ENCODE assay signal across 9 mouse cellular contexts in genomic region chr13:49466393-49467075, GRCm38 (mm10). TPM values are rescaled to one million over a fixed set of nuclear protein-coding genes. Genes with fewer than 3 reads are reported as not detected.
DNase-seq lines count a peak whose midpoint lies in the region; ATAC-seq and TF ChIP-seq lines count a peak whose summit lies in the region.
"Had no signal": no experiment of that assay in that cellular context is flagged by ENCODE, and none has a peak within 500 bp of the region (broad histone marks: within the 10 kb centered on the region; RNA-seq: fewer than 3 reads in every experiment).

No protein-coding gene starts in this region.

- no peak overlapping the region for H3K9ac ChIP-seq in hindbrain, embryonic 11.5 days (ENCODE audit: low read depth, low read length)
- H3K9ac ChIP-seq in hindbrain, embryonic 14.5 days: no peak overlapping the region
- no peak overlapping the region for H3K9ac ChIP-seq in heart, embryonic 12.5 days
- H3K9ac ChIP-seq in limb, embryonic 14.5 days (ENCODE audit: low read depth, low read length, severe bottlenecking): no peak overlapping the region

- no peak overlapping the region for H3K4me2 ChIP-seq in hindbrain, embryonic 11.5 days (replicated peaks; ENCODE audit: low read depth, low read length)
- no peak overlapping the region for H3K4me2 ChIP-seq in hindbrain, embryonic 14.5 days (replicated peaks)
- no peak overlapping the region for H3K4me2 ChIP-seq in heart, embryonic 12.5 days
- no peak overlapping the region for H3K4me2 ChIP-seq in limb, embryonic 14.5 days (replicated peaks; ENCODE audit: low read depth, low read length, severe bottlenecking)

- no peaks in the 10 kb centered on the region for H3K4me1 ChIP-seq in hindbrain, embryonic 11.5 days (replicated peaks; ENCODE audit: control insufficient read depth, insufficient read depth, low read length)
- H3K4me1 ChIP-seq in hindbrain, embryonic 14.5 days (replicated peaks; ENCODE audit: control insufficient read depth, insufficient read depth, low read length): no peaks in the 10 kb centered on the region
- no peaks in the 10 kb centered on the region for H3K4me1 ChIP-seq in heart, embryonic 12.5 days (replicated peaks)
- H3K4me1 ChIP-seq in limb, embryonic 14.5 days (ENCODE audit: control insufficient read depth, insufficient read depth, low read length): peaks cover 28% of the 10 kb centered on the region

- H3K9me3 ChIP-seq in hindbrain, embryonic 11.5 days (ENCODE audit: control insufficient read depth, low read length): no peaks in the 10 kb centered on the region
- H3K9me3 ChIP-seq in hindbrain, embryonic 14.5 days (ENCODE audit: control insufficient read depth, low read length): no peaks in the 10 kb centered on the region
- H3K9me3 ChIP-seq in heart, embryonic 12.5 days (replicated peaks): no peaks in the 10 kb centered on the region
- no peaks in the 10 kb centered on the region for H3K9me3 ChIP-seq in limb, embryonic 14.5 days (ENCODE audit: control insufficient read depth, low read length)

- no peaks in the 10 kb centered on the region for H3K27me3 ChIP-seq in hindbrain, embryonic 11.5 days (ENCODE audit: control insufficient read depth, insufficient read depth, low read length)
- H3K27me3 ChIP-seq in hindbrain, embryonic 14.5 days (ENCODE audit: control insufficient read depth, insufficient read depth, low read length): no peaks in the 10 kb centered on the region
- H3K27me3 ChIP-seq in heart, embryonic 12.5 days (replicated peaks): no peaks in the 10 kb centered on the region
- H3K27me3 ChIP-seq in limb, embryonic 14.5 days (ENCODE audit: control insufficient read depth, insufficient read depth, low read length): no peaks in the 10 kb centered on the region

- H3K27ac ChIP-seq in hindbrain, embryonic 11.5 days (ENCODE audit: low read depth, low read length): no peak overlapping the region
- no peak overlapping the region for H3K27ac ChIP-seq in hindbrain, embryonic 14.5 days
- no peak overlapping the region for H3K27ac ChIP-seq in heart, embryonic 12.5 days (ENCODE audit: poor library complexity, severe bottlenecking)
- peak overlapping the region; percentile 89 for H3K27ac ChIP-seq in limb, embryonic 14.5 days (replicated peaks; ENCODE audit: low read depth, low read length)

- WGBS in hindbrain, embryonic 11.5 days: 72% methylated on average over 11 of the region's 11 CpGs
- WGBS in hindbrain, embryonic 14.5 days: 79% methylated on average over 11 of the region's 11 CpGs
- 79% methylated on average over 11 of the region's 11 CpGs for WGBS in heart, embryonic 12.5 days
- 23% methylated on average over 11 of the region's 11 CpGs for WGBS in limb, embryonic 14.5 days

- peak; percentile 21 for DNase-seq in hindbrain, embryonic 11.5 days (ENCODE audit: low spot score)
- DNase-seq in hindbrain, embryonic 14.5 days (ENCODE audit: low spot score): no peak
- DNase-seq in adrenal gland, postnatal 25 days: peak; percentile 57
- DNase-seq in limb, embryonic 14.5 days (ENCODE audit: low spot score): peak; percentile 84
- DNase-seq in frontal cortex, adult 2 months (ENCODE audit: extremely low spot score in 1 of 2, low spot score in 1 of 2): no peak
- DNase-seq in frontal cortex, postnatal 25 days (ENCODE audit: low spot score in 2 of 2): no peak
- DNase-seq in cerebellum, adult 9-10 months: no peak

- no peak overlapping the region for H3K4me3 ChIP-seq in hindbrain, embryonic 11.5 days (ENCODE audit: low read depth, low read length)
- H3K4me3 ChIP-seq in hindbrain, embryonic 14.5 days (replicated peaks; ENCODE audit: low read length): no peak overlapping the region
- no peak overlapping the region for H3K4me3 ChIP-seq in heart, embryonic 12.5 days
- H3K4me3 ChIP-seq in limb, embryonic 14.5 days (replicated peaks; ENCODE audit: low read length): no peak overlapping the region
- H3K4me3 ChIP-seq: myocyte had no signal

- no peak for TF ChIP-seq POLR2A in limb, embryonic 14.5 days (IDR thresholded peaks at IDR 0.05; ENCODE audit: borderline replicate concordance, extremely low read depth, insufficient read depth, insufficient read length)

- no peak for ATAC-seq in hindbrain, embryonic 11.5 days (ENCODE audit: low FRiP score)
- ATAC-seq in hindbrain, embryonic 14.5 days (ENCODE audit: low FRiP score): no peak
- ATAC-seq in heart, embryonic 12.5 days (ENCODE audit: insufficient number of reproducible peaks, low FRiP score): 0 out of 2 replicates have a peak, but pooled peaks have one; percentile 36
- peak; percentile 88 for ATAC-seq in limb, embryonic 14.5 days (ENCODE audit: low FRiP score, low read depth)

- no peaks in the 10 kb centered on the region for H3K36me3 ChIP-seq in hindbrain, embryonic 11.5 days (ENCODE audit: control insufficient read depth, insufficient read depth, low read length)
- peaks cover 41% of the 10 kb centered on the region for H3K36me3 ChIP-seq in hindbrain, embryonic 14.5 days (replicated peaks; ENCODE audit: control insufficient read depth, insufficient read depth)
- H3K36me3 ChIP-seq in heart, embryonic 12.5 days: peaks cover 38% of the 10 kb centered on the region
- peaks cover 18% of the 10 kb centered on the region for H3K36me3 ChIP-seq in limb, embryonic 14.5 days (ENCODE audit: control insufficient read depth, insufficient read depth, low read length)

RNA-seq across cellular contexts. Expression of gene Tes3-ps, which starts 26.6 kb away (rescaled TPM):
- 0.65 and 0.71 TPM in 2 replicates for polyA plus RNA-seq in hindbrain, embryonic 11.5 days (2014; fragmentation: Nextera tagmentation; extraction: Ambion mirVana)
- 0.50 and 0.96 TPM in 2 replicates for polyA plus RNA-seq in hindbrain, embryonic 14.5 days (2014; fragmentation: Nextera tagmentation; extraction: Ambion mirVana)
- total RNA-seq in adrenal gland, postnatal 25 days (2021): 1.5 and 2.1 TPM in 2 replicates
- polyA plus RNA-seq in heart, embryonic 12.5 days (2016; fragmentation: Nextera tagmentation; extraction: Ambion mirVana): 0.88 and 0.92 TPM in 2 replicates
- 0.15 and 0.20 TPM in 2 replicates for polyA plus RNA-seq in limb, embryonic 14.5 days (2012; rRNA removed)
- polyA plus RNA-seq in limb, embryonic 14.5 days (2014; fragmentation: Nextera tagmentation; extraction: Ambion mirVana): 0.58 and 0.91 TPM in 2 replicates
- 0.40 and 0.44 TPM in 2 replicates for polyA plus RNA-seq in frontal cortex, adult 2 months (2012; rRNA removed)

RNA-seq across cellular contexts. Expression of gene Ecm2, which starts 38.1 kb away (rescaled TPM):
- 1.1 and 1.2 TPM in 2 replicates for polyA plus RNA-seq in hindbrain, embryonic 11.5 days (2014; fragmentation: Nextera tagmentation; extraction: Ambion mirVana)
- 1.7 and 2.2 TPM in 2 replicates for polyA plus RNA-seq in hindbrain, embryonic 14.5 days (2014; fragmentation: Nextera tagmentation; extraction: Ambion mirVana)
- 3.9 and 5.5 TPM in 2 replicates for total RNA-seq in adrenal gland, postnatal 25 days (2021)
- 2.0 and 2.4 TPM in 2 replicates for polyA plus RNA-seq in heart, embryonic 12.5 days (2016; fragmentation: Nextera tagmentation; extraction: Ambion mirVana)
- polyA plus RNA-seq in limb, embryonic 14.5 days (2012; rRNA removed): 3.4 and 4.6 TPM in 2 replicates
- polyA plus RNA-seq in limb, embryonic 14.5 days (2014; fragmentation: Nextera tagmentation; extraction: Ambion mirVana): 2.5 and 2.8 TPM in 2 replicates
- 3.0 and 3.6 TPM in 2 replicates for polyA plus RNA-seq in frontal cortex, adult 2 months (2012; rRNA removed)

RNA-seq across cellular contexts. Expression of gene Ippk, which starts 45.5 kb away (rescaled TPM):
- polyA plus RNA-seq in hindbrain, embryonic 11.5 days (2014; fragmentation: Nextera tagmentation; extraction: Ambion mirVana): 14.1 and 14.6 TPM in 2 replicates
- 13.4 and 13.7 TPM in 2 replicates for polyA plus RNA-seq in hindbrain, embryonic 14.5 days (2014; fragmentation: Nextera tagmentation; extraction: Ambion mirVana)
- 24.1 and 27.7 TPM in 2 replicates for total RNA-seq in adrenal gland, postnatal 25 days (2021)
- polyA plus RNA-seq in heart, embryonic 12.5 days (2016; fragmentation: Nextera tagmentation; extraction: Ambion mirVana): 13.1 and 14.0 TPM in 2 replicates
- 9.0 and 9.8 TPM in 2 replicates for polyA plus RNA-seq in limb, embryonic 14.5 days (2012; rRNA removed)
- 14.3 and 14.5 TPM in 2 replicates for polyA plus RNA-seq in limb, embryonic 14.5 days (2014; fragmentation: Nextera tagmentation; extraction: Ambion mirVana)
- polyA plus RNA-seq in frontal cortex, adult 2 months (2012; rRNA removed): 11.5 and 11.6 TPM in 2 replicates

Comparison
In these comparisons a context has a peak if more than half of its experiments do, and no peak if none do; other contexts are left out.
1. DNase-seq: peak in hindbrain, embryonic 11.5 days (single experiment), adrenal gland, postnatal 25 days (single experiment) and limb, embryonic 14.5 days (single experiment); none in hindbrain, embryonic 14.5 days (single experiment), frontal cortex, adult 2 months (0 of 2), frontal cortex, postnatal 25 days (0 of 2) and cerebellum, adult 9-10 months (single experiment).
2. ATAC-seq: peak in heart, embryonic 12.5 days (single experiment) and limb, embryonic 14.5 days (single experiment); none in hindbrain, embryonic 11.5 days (single experiment) and hindbrain, embryonic 14.5 days (single experiment).